Mouse (Mus musculus): ENCODE results near the gene Cryba1. TPM values are rescaled to one million over a fixed set of nuclear protein-coding genes. Genes with fewer than 3 reads are reported as not detected.

The Cryba1 gene
- polyA plus RNA-seq, 1 experiment from 2014 or later = not detected

- ATAC-seq (ENCODE audit: insufficient number of reproducible peaks, low FRiP score, low TSS enrichment, low read depth) (no peak), DNase-seq (ENCODE audit: low spot score) (no peak)
- WGBS = 53% methylated on average over 7 of the region's 7 CpGs
- H3K4me3 ChIP-seq (ENCODE audit: low read depth, low read length) = no peak overlapping the region
- H3K4me1 ChIP-seq (ENCODE audit: control insufficient read depth, insufficient read depth, low read length) = no peaks in the 10 kb centered on the region
- H3K9me3 ChIP-seq (ENCODE audit: control insufficient read depth, low read length) = no peaks in the 10 kb centered on the region
- no peak overlapping the region for H3K27ac ChIP-seq (replicated peaks; ENCODE audit: low read depth, low read length)
- no peaks in the 10 kb centered on the region for H3K27me3 ChIP-seq (ENCODE audit: control insufficient read depth, insufficient read depth, low read length)
- H3K36me3 ChIP-seq (ENCODE audit: control insufficient read depth, insufficient read depth, low read length) = no peaks in the 10 kb centered on the region
- H3K9ac ChIP-seq (ENCODE audit: low read length) = no peak overlapping the region
- H3K4me2 ChIP-seq (ENCODE audit: low read depth, severe bottlenecking) = no peak overlapping the region
Observed at GRCm38 (mm10) chr11:77738555-77738954, 13.5 kb upstream of the Cryba1 start.

- ATAC-seq (ENCODE audit: insufficient number of reproducible peaks, low FRiP score, low TSS enrichment, low read depth) = no peak
- DNase-seq (ENCODE audit: low spot score) = peak; percentile 92
- Histone ChIP-seq H3K36me3 (ENCODE audit: control insufficient read depth, insufficient read depth, low read length) (no peaks in the 10 kb centered on the region), H3K4me3 (ENCODE audit: low read depth, low read length) (no peak overlapping the region), H3K9ac (ENCODE audit: low read length) (no peak overlapping the region), H3K27me3 (ENCODE audit: control insufficient read depth, insufficient read depth, low read length) (no peaks in the 10 kb centered on the region), H3K4me2 (ENCODE audit: low read depth, severe bottlenecking) (no peak overlapping the region), H3K4me1 (ENCODE audit: control insufficient read depth, insufficient read depth, low read length) (no peaks in the 10 kb centered on the region), H3K9me3 (ENCODE audit: control insufficient read depth, low read length) (no peaks in the 10 kb centered on the region), H3K27ac (replicated peaks; ENCODE audit: low read depth, low read length) (no peak overlapping the region)
- under 1% methylated on average over 6 of the region's 6 CpGs for WGBS
Observed at GRCm38 (mm10) chr11:77737289-77737688, 12.2 kb upstream of the Cryba1 start.

GRCm38 (mm10) chr11:77728587-77728986 lies 3.5 kb upstream of the Cryba1 start:
- ATAC-seq (ENCODE audit: insufficient number of reproducible peaks, low FRiP score, low TSS enrichment, low read depth) (no peak), DNase-seq (ENCODE audit: low spot score) (no peak)
- no peaks in the 10 kb centered on the region for H3K27me3 ChIP-seq (ENCODE audit: control insufficient read depth, insufficient read depth, low read length)
- no peaks in the 10 kb centered on the region for H3K9me3 ChIP-seq (ENCODE audit: control insufficient read depth, low read length)
- H3K9ac ChIP-seq (ENCODE audit: low read length) = no peak overlapping the region
- H3K4me1 ChIP-seq (ENCODE audit: control insufficient read depth, insufficient read depth, low read length) = no peaks in the 10 kb centered on the region
- no peak overlapping the region for H3K4me3 ChIP-seq (ENCODE audit: low read depth, low read length)
- 84% methylated on average over 2 of the region's 2 CpGs for WGBS
- H3K4me2 ChIP-seq (ENCODE audit: low read depth, severe bottlenecking) = no peak overlapping the region
- H3K27ac ChIP-seq (replicated peaks; ENCODE audit: low read depth, low read length) = no peak overlapping the region
- no peaks in the 10 kb centered on the region for H3K36me3 ChIP-seq (ENCODE audit: control insufficient read depth, insufficient read depth, low read length)

- Histone ChIP-seq H3K27ac (replicated peaks; ENCODE audit: low read depth, low read length) (no peak overlapping the region), H3K4me1 (ENCODE audit: control insufficient read depth, insufficient read depth, low read length) (no peaks in the 10 kb centered on the region), H3K36me3 (ENCODE audit: control insufficient read depth, insufficient read depth, low read length) (no peaks in the 10 kb centered on the region), H3K4me2 (ENCODE audit: low read depth, severe bottlenecking) (no peak overlapping the region), H3K4me3 (ENCODE audit: low read depth, low read length) (no peak overlapping the region), H3K27me3 (ENCODE audit: control insufficient read depth, insufficient read depth, low read length) (no peaks in the 10 kb centered on the region), H3K9ac (ENCODE audit: low read length) (no peak overlapping the region), H3K9me3 (ENCODE audit: control insufficient read depth, low read length) (no peaks in the 10 kb centered on the region)
- DNase-seq (ENCODE audit: low spot score) (no peak), ATAC-seq (ENCODE audit: insufficient number of reproducible peaks, low FRiP score, low TSS enrichment, low read depth) (no peak)
- 74% methylated on average over 7 of the region's 7 CpGs for WGBS
Observed at GRCm38 (mm10) chr11:77724766-77725165, 317 bp downstream of the Cryba1 start.

GRCm38 (mm10) chr11:77721389-77721788 lies 3.7 kb downstream of the Cryba1 start:
- no peaks in the 10 kb centered on the region for H3K9me3 ChIP-seq (ENCODE audit: control insufficient read depth, low read length)
- 91% methylated on average over 4 of the region's 4 CpGs for WGBS
- ATAC-seq (ENCODE audit: insufficient number of reproducible peaks, low FRiP score, low TSS enrichment, low read depth) (no peak), DNase-seq (ENCODE audit: low spot score) (no peak)
- H3K4me1 ChIP-seq (ENCODE audit: control insufficient read depth, insufficient read depth, low read length) = no peaks in the 10 kb centered on the region
- H3K4me2 ChIP-seq (ENCODE audit: low read depth, severe bottlenecking) = no peak overlapping the region
- no peak overlapping the region for H3K27ac ChIP-seq (replicated peaks; ENCODE audit: low read depth, low read length)
- H3K36me3 ChIP-seq (ENCODE audit: control insufficient read depth, insufficient read depth, low read length) = no peaks in the 10 kb centered on the region
- H3K27me3 ChIP-seq (ENCODE audit: control insufficient read depth, insufficient read depth, low read length) = no peaks in the 10 kb centered on the region
- H3K9ac ChIP-seq (ENCODE audit: low read length) = no peak overlapping the region
- no peak overlapping the region for H3K4me3 ChIP-seq (ENCODE audit: low read depth, low read length)

- no peak overlapping the region for H3K9ac ChIP-seq (ENCODE audit: low read length)
- no peak for DNase-seq (ENCODE audit: low spot score)
- no peaks in the 10 kb centered on the region for H3K36me3 ChIP-seq (ENCODE audit: control insufficient read depth, insufficient read depth, low read length)
- H3K27ac ChIP-seq (replicated peaks; ENCODE audit: low read depth, low read length) = no peak overlapping the region
- no peaks in the 10 kb centered on the region for H3K4me1 ChIP-seq (ENCODE audit: control insufficient read depth, insufficient read depth, low read length)
- H3K4me2 ChIP-seq (ENCODE audit: low read depth, severe bottlenecking) = no peak overlapping the region
- no peak for ATAC-seq (ENCODE audit: insufficient number of reproducible peaks, low FRiP score, low TSS enrichment, low read depth)
- H3K27me3 ChIP-seq (ENCODE audit: control insufficient read depth, insufficient read depth, low read length) = no peaks in the 10 kb centered on the region
- WGBS = 97% methylated on average over 2 of the region's 2 CpGs
- no peaks in the 10 kb centered on the region for H3K9me3 ChIP-seq (ENCODE audit: control insufficient read depth, low read length)
- no peak overlapping the region for H3K4me3 ChIP-seq (ENCODE audit: low read depth, low read length)
Observed at GRCm38 (mm10) chr11:77719055-77719454, 6.0 kb downstream of the Cryba1 start.

GRCm38 (mm10) chr11:77713736-77714135 lies 11.3 kb downstream of the Cryba1 start:
- ATAC-seq (ENCODE audit: insufficient number of reproducible peaks, low FRiP score, low TSS enrichment, low read depth) (no peak), DNase-seq (ENCODE audit: low spot score) (no peak)
- Histone ChIP-seq H3K9ac (ENCODE audit: low read length) (no peak overlapping the region), H3K4me2 (ENCODE audit: low read depth, severe bottlenecking) (no peak overlapping the region), H3K36me3 (ENCODE audit: control insufficient read depth, insufficient read depth, low read length) (no peaks in the 10 kb centered on the region), H3K4me3 (ENCODE audit: low read depth, low read length) (no peak overlapping the region), H3K27me3 (ENCODE audit: control insufficient read depth, insufficient read depth, low read length) (no peaks in the 10 kb centered on the region), H3K4me1 (ENCODE audit: control insufficient read depth, insufficient read depth, low read length) (no peaks in the 10 kb centered on the region), H3K27ac (replicated peaks; ENCODE audit: low read depth, low read length) (no peak overlapping the region), H3K9me3 (ENCODE audit: control insufficient read depth, low read length) (no peaks in the 10 kb centered on the region)
- WGBS = 93% methylated on average over 3 of the region's 3 CpGs

- Histone ChIP-seq H3K27ac (replicated peaks; ENCODE audit: low read depth, low read length) (no peak overlapping the region), H3K4me3 (ENCODE audit: low read depth, low read length) (no peak overlapping the region), H3K9ac (ENCODE audit: low read length) (no peak overlapping the region), H3K27me3 (ENCODE audit: control insufficient read depth, insufficient read depth, low read length) (no peaks in the 10 kb centered on the region), H3K4me1 (ENCODE audit: control insufficient read depth, insufficient read depth, low read length) (no peaks in the 10 kb centered on the region), H3K4me2 (ENCODE audit: low read depth, severe bottlenecking) (no peak overlapping the region), H3K9me3 (ENCODE audit: control insufficient read depth, low read length) (no peaks in the 10 kb centered on the region), H3K36me3 (ENCODE audit: control insufficient read depth, insufficient read depth, low read length) (peaks cover 4% of the 10 kb centered on the region; the same call in 1 of the 2 replicates)
- ATAC-seq (ENCODE audit: insufficient number of reproducible peaks, low FRiP score, low TSS enrichment, low read depth) (no peak), DNase-seq (ENCODE audit: low spot score) (no peak)
- WGBS = 80% methylated on average over 3 of the region's 3 CpGs
Observed at GRCm38 (mm10) chr11:77709039-77709438, 16.0 kb downstream of the Cryba1 start.

- Histone ChIP-seq H3K27ac (replicated peaks; ENCODE audit: low read depth, low read length) (no peak overlapping the region), H3K36me3 (ENCODE audit: control insufficient read depth, insufficient read depth, low read length) (peaks cover 9% of the 10 kb centered on the region; the same call in 1 of the 2 replicates), H3K27me3 (ENCODE audit: control insufficient read depth, insufficient read depth, low read length) (no peaks in the 10 kb centered on the region), H3K4me2 (ENCODE audit: low read depth, severe bottlenecking) (no peak overlapping the region), H3K4me3 (ENCODE audit: low read depth, low read length) (no peak overlapping the region), H3K9ac (ENCODE audit: low read length) (no peak overlapping the region), H3K4me1 (ENCODE audit: control insufficient read depth, insufficient read depth, low read length) (no peaks in the 10 kb centered on the region), H3K9me3 (ENCODE audit: control insufficient read depth, low read length) (no peaks in the 10 kb centered on the region)
- ATAC-seq (ENCODE audit: insufficient number of reproducible peaks, low FRiP score, low TSS enrichment, low read depth) = no peak
- 92% methylated on average over 3 of the region's 3 CpGs for WGBS
- DNase-seq (ENCODE audit: low spot score) = no peak
Observed at GRCm38 (mm10) chr11:77705920-77706319, 19.2 kb downstream of the Cryba1 start.
